Mouse (Mus musculus) cortical plate, adult 2 months (tissue): ENCODE results near the gene Dnah2. TPM values are rescaled to one million over a fixed set of nuclear protein-coding genes. Genes with fewer than 3 reads are reported as not detected.

Experiments
- H3K27ac ChIP-seq: fragments of 200-500 bp; 2 replicates; pipeline ENCODE4 v1.5.1; 2012; ENCODE audit warnings: low read length, control low read depth, inconsistent platforms; ENCODE audit not compliant: insufficient read depth
- H3K4me1 ChIP-seq: fragments of 200-500 bp; 2 replicates; pipeline ENCODE4 v1.6.1; 2011; ENCODE audit warnings: low read length; ENCODE audit not compliant: control insufficient read depth, insufficient read depth
- H3K4me3 ChIP-seq: fragments of 200-500 bp; 2 replicates; pipeline ENCODE4 v1.5.1; 2011; ENCODE audit warnings: mild to moderate bottlenecking, low read length, control low read depth; ENCODE audit not compliant: insufficient read depth
- CTCF ChIP-seq: fragments of 200-500 bp; IDR thresholded peaks from 2 replicates; pipeline ENCODE4 v1.5.1; 2011; ENCODE audit warnings: mild to moderate bottlenecking, control low read depth, low read length; ENCODE audit not compliant: insufficient read depth; ENCODE audit errors: extremely low read depth
- POLR2A ChIP-seq: fragments of 200-500 bp; IDR thresholded peaks from 2 replicates; pipeline ENCODE4 v1.6.1; 2011; ENCODE audit warnings: mild to moderate bottlenecking, low read length, control low read depth; ENCODE audit not compliant: insufficient read depth; ENCODE audit errors: extremely low read depth
- polyA plus RNA-seq: library from polyadenylated mRNA; depleted of rRNA; stranded (reverse); fragments of >200 nt; gene quantifications from 2 replicates; pipeline ENCODE4 v1.2.3, GENCODE M21; 2012

Dnah2 gene
- polyA plus RNA-seq, 1 experiment, result 1.6 TPM

GRCm38 (mm10) chr11:69403691-69404594, 145.0 kb downstream of the Dnah2 start:
- Histone ChIP-seq H3K4me1 (peaks cover 1% of the 10 kb centered on the region; the same call in 1 of the 2 replicates), H3K4me3 (no peak overlapping the region), H3K27ac (no peak overlapping the region)
- TF ChIP-seq CTCF (no peak), POLR2A (no peak)

GRCm38 (mm10) chr11:69401987-69402386, 146.9 kb downstream of the Dnah2 start:
- TF ChIP-seq POLR2A, result no peak
- no peak for TF ChIP-seq CTCF
- H3K27ac ChIP-seq, result no peak overlapping the region
- H3K4me3 ChIP-seq, result no peak overlapping the region
- no peaks in the 10 kb centered on the region for H3K4me1 ChIP-seq

- Histone ChIP-seq H3K27ac (no peak overlapping the region), H3K4me3 (no peak overlapping the region), H3K4me1 (no peaks in the 10 kb centered on the region)
- TF ChIP-seq CTCF (peak; percentile 95), POLR2A (peak; percentile 79)
Measured at GRCm38 (mm10) chr11:69401210-69401637, 147.7 kb downstream of the Dnah2 start.

GRCm38 (mm10) chr11:69400083-69400850, 148.6 kb downstream of the Dnah2 start:
- TF ChIP-seq POLR2A (no peak), CTCF (no peak)
- H3K27ac ChIP-seq, result no peak overlapping the region
- H3K4me1 ChIP-seq, result no peaks in the 10 kb centered on the region
- no peak overlapping the region for H3K4me3 ChIP-seq

GRCm38 (mm10) chr11:69399201-69400082, 149.5 kb downstream of the Dnah2 start:
- no peaks in the 10 kb centered on the region for H3K4me1 ChIP-seq
- no peak overlapping the region for H3K4me3 ChIP-seq
- H3K27ac ChIP-seq, result no peak overlapping the region
- TF ChIP-seq CTCF (no peak), POLR2A (no peak)

GRCm38 (mm10) chr11:69398486-69399200, 150.3 kb downstream of the Dnah2 start:
- H3K27ac ChIP-seq, result no peak overlapping the region
- no peak overlapping the region for H3K4me3 ChIP-seq
- no peaks in the 10 kb centered on the region for H3K4me1 ChIP-seq
- TF ChIP-seq POLR2A (no peak), CTCF (no peak)

- no peak for TF ChIP-seq CTCF
- no peak for TF ChIP-seq POLR2A
- H3K4me1 ChIP-seq, result no peaks in the 10 kb centered on the region
- H3K27ac ChIP-seq, result peak within 1 kb of the TSS; percentile 82
- H3K4me3 ChIP-seq, result peak within 1 kb of the TSS; percentile 85
Measured at GRCm38 (mm10) chr11:69398059-69398458, 150.9 kb downstream of the Dnah2 start, which contains the start of gene Tmem88. TSS of gene Tmem88 (minus strand) at chr11:69398234.

GRCm38 (mm10) chr11:69397581-69398057, 151.3 kb downstream of the Dnah2 start:
- Histone ChIP-seq H3K27ac (peak overlapping the region; percentile 82), H3K4me1 (no peaks in the 10 kb centered on the region), H3K4me3 (peak overlapping the region; percentile 85)
- TF ChIP-seq POLR2A (0 out of 2 replicates have a peak, but pooled peaks have one; percentile 3), CTCF (no peak)
